Mouse (Mus musculus): ENCODE measurements at regions not wholly inside any gene's neighbourhood (a gene's known extent, or its start where the extent isn't known, plus 50 kb on each side); places are given as distances from the start of the nearest gene placed in this dataset.

- H3ac ChIP-seq (ENCODE audit: control insufficient read depth, insufficient read length, low read depth): no peak overlapping the region
- TF ChIP-seq CTCF (IDR thresholded peaks at IDR 0.05; ENCODE audit: control insufficient read depth, insufficient read depth, insufficient read length): no peak
- no peak for TF ChIP-seq USF1 (IDR thresholded peaks at IDR 0.05; ENCODE audit: low read depth)
- TF ChIP-seq MYOD1 (IDR thresholded peaks at IDR 0.05; ENCODE audit: control insufficient read depth, insufficient read length, low read depth): no peak
- no peaks in the 10 kb centered on the region for H3K27me3 ChIP-seq (ENCODE audit: control insufficient read depth, insufficient read depth, insufficient read length)
- H3K79me2 ChIP-seq (ENCODE audit: control insufficient read depth, insufficient read depth): no peaks in the 10 kb centered on the region
- no peaks in the 10 kb centered on the region for H3K36me3 ChIP-seq (ENCODE audit: control insufficient read depth, insufficient read depth)
- no peaks in the 10 kb centered on the region for H3K79me3 ChIP-seq (ENCODE audit: low read depth)
- H3K4me3 ChIP-seq (ENCODE audit: insufficient read depth, poor library complexity, severe bottlenecking): no peak overlapping the region
Measured at GRCm38 (mm10) chr10:98593910-98594309, 320.3 kb upstream of the Atp2b1 start.

DNA sequence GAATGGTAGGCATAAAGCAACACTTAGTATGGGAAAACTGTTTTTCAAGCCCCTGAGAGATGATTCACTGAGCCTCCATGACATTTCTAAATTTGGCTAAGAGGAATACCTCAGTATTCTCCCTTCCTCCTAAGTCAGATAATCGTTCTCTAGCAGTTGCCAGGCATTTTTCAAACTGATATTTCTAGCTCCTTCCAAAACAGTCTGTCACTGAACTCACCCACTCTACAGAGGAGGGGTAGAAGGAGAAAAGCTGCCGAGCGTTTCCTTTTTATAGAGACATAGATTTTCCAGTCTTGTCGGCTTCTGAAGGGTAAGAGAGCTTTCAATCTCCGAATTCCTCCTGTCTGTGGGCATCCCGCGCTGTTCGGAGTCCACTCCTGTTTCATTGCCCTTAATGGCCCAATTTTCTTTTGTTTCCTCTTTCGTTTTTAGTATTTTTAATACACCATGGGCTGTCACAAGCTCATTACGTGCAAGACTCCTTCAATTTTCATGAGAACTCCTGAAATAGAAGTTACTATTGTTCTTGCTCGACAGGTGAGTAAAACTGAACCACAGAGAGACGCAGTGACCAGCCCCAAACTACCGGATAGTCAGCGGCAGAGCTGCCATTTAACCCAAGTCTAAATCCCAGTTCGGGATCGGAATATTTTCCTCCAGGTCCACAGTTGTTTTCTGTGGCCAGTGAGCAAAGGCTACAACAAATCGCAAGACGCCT, 305.8 kb upstream of the Atp2b1 start:
- H3K79me2 ChIP-seq (ENCODE audit: control insufficient read depth, insufficient read depth): no peaks in the 10 kb centered on the region
- no peaks in the 10 kb centered on the region for H3K36me3 ChIP-seq (ENCODE audit: control insufficient read depth, insufficient read depth)
- TF ChIP-seq MAX (IDR thresholded peaks at IDR 0.05) (no peak), MYOG (IDR thresholded peaks at IDR 0.05; ENCODE audit: control insufficient read depth, extremely low read depth, insufficient read length) (no peak), FOSL1 (IDR thresholded peaks at IDR 0.05; ENCODE audit: insufficient read depth, low read length, poor library complexity, severe bottlenecking) (no peak), CEBPB (IDR thresholded peaks at IDR 0.05; ENCODE audit: low read depth) (no peak), CTCF (IDR thresholded peaks at IDR 0.05; ENCODE audit: control insufficient read depth, insufficient read depth, insufficient read length) (no peak), USF1 (IDR thresholded peaks at IDR 0.05; ENCODE audit: low read depth) (no peak), MYOD1 (IDR thresholded peaks at IDR 0.05; ENCODE audit: control insufficient read depth, insufficient read length, low read depth) (no peak)
- H3K27me3 ChIP-seq (ENCODE audit: control insufficient read depth, insufficient read depth, insufficient read length): no peaks in the 10 kb centered on the region
- H3K4me3 ChIP-seq (ENCODE audit: insufficient read depth, poor library complexity, severe bottlenecking): no peak overlapping the region
- no peaks in the 10 kb centered on the region for H3K79me3 ChIP-seq (ENCODE audit: low read depth)
- H3ac ChIP-seq (ENCODE audit: control insufficient read depth, insufficient read length, low read depth): no peak overlapping the region

DNA sequence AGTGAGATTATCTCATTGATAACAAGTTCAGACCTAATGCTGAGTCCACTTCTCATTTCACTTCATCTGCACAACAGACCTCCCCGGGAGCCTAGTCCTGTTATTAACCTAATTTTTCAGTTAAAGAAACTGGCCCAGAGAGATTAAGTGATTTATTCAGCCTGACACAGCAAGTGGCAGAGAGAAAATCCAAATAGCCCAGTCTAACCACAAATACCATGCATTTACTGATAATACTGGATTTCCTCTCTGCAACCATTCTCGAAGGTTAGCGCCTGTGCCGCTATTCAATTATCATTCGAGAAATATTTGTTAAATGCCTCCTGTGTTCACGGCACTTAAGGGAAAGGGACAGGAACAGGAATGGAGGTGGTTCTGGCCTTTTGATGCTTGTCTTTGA, 303.5 kb upstream of the Atp2b1 start:
- no peak overlapping the region for H3K4me3 ChIP-seq (ENCODE audit: insufficient read depth, poor library complexity, severe bottlenecking)
- no peaks in the 10 kb centered on the region for H3K79me2 ChIP-seq (ENCODE audit: control insufficient read depth, insufficient read depth)
- no peak for TF ChIP-seq CEBPB (IDR thresholded peaks at IDR 0.05; ENCODE audit: low read depth)
- no peak for TF ChIP-seq MYOD1 (IDR thresholded peaks at IDR 0.05; ENCODE audit: control insufficient read depth, insufficient read length, low read depth)
- no peak for TF ChIP-seq FOSL1 (IDR thresholded peaks at IDR 0.05; ENCODE audit: insufficient read depth, low read length, poor library complexity, severe bottlenecking)
- no peak for TF ChIP-seq MYOG (IDR thresholded peaks at IDR 0.05; ENCODE audit: control insufficient read depth, extremely low read depth, insufficient read length)
- no peak for TF ChIP-seq USF1 (IDR thresholded peaks at IDR 0.05; ENCODE audit: low read depth)
- no peak for TF ChIP-seq CTCF (IDR thresholded peaks at IDR 0.05; ENCODE audit: control insufficient read depth, insufficient read depth, insufficient read length)
- TF ChIP-seq MAX (IDR thresholded peaks at IDR 0.05): no peak

GRCm38 (mm10) chr10:98611707-98612360, 302.4 kb upstream of the Atp2b1 start:
- Histone ChIP-seq H3ac (ENCODE audit: control insufficient read depth, insufficient read length, low read depth) (no peak overlapping the region), H3K79me2 (ENCODE audit: control insufficient read depth, insufficient read depth) (no peaks in the 10 kb centered on the region), H3K79me3 (ENCODE audit: low read depth) (no peaks in the 10 kb centered on the region), H3K27me3 (ENCODE audit: control insufficient read depth, insufficient read depth, insufficient read length) (no peaks in the 10 kb centered on the region), H3K4me3 (ENCODE audit: insufficient read depth, poor library complexity, severe bottlenecking) (no peak overlapping the region), H3K36me3 (ENCODE audit: control insufficient read depth, insufficient read depth) (no peaks in the 10 kb centered on the region)
- TF ChIP-seq CEBPB (IDR thresholded peaks at IDR 0.05; ENCODE audit: low read depth) (no peak), CTCF (IDR thresholded peaks at IDR 0.05; ENCODE audit: control insufficient read depth, insufficient read depth, insufficient read length) (no peak), MYOG (IDR thresholded peaks at IDR 0.05; ENCODE audit: control insufficient read depth, extremely low read depth, insufficient read length) (no peak), MYOD1 (IDR thresholded peaks at IDR 0.05; ENCODE audit: control insufficient read depth, insufficient read length, low read depth) (no peak), MAX (IDR thresholded peaks at IDR 0.05) (no peak), FOSL1 (IDR thresholded peaks at IDR 0.05; ENCODE audit: insufficient read depth, low read length, poor library complexity, severe bottlenecking) (no peak), USF1 (IDR thresholded peaks at IDR 0.05; ENCODE audit: low read depth) (no peak)

More for the DNA sequence above, 303.5 kb upstream of the Atp2b1 start:
- no peaks in the 10 kb centered on the region for H3K79me3 ChIP-seq (ENCODE audit: low read depth)
- no peaks in the 10 kb centered on the region for H3K36me3 ChIP-seq (ENCODE audit: control insufficient read depth, insufficient read depth)
- no peaks in the 10 kb centered on the region for H3K27me3 ChIP-seq (ENCODE audit: control insufficient read depth, insufficient read depth, insufficient read length)
- H3ac ChIP-seq (ENCODE audit: control insufficient read depth, insufficient read length, low read depth): no peak overlapping the region

DNA sequence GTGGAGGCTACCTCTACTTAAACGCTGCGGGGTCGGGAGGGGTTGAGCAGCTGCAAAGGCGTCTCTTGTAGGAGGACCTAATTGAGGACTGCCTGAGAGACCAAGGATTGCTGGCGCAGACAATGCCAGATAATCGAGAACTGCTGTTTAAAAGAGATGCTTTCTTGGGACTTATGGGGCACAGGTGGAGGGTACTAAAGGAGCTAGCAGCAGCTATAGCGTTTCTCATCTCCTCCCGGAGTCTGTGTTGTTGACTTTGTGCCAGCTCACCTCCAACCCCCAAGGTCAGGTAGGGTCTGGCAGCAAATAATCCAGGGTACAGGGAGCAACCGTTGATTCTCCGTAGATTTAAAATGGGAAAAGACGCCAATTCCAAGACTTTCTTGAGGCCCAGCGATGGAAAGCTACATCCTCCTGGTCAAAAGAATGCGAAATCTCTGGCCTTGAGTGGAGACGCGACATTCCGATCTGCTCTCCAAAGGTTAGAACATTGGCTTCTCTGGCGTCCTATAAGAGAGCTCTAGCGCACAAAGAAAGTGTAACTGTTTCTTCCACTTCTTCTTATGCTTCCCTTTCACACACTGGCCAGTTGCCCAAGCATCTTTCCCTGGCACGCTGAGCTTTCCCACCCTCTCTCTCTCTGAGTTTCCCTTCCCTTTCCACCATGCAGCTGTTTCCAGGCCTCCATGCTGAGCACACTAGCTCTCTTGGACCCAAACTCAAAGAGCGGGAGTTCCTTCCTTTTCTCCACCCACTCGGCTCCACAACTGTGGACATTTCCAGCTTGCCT, 295.3 kb upstream of the Atp2b1 start:
- no peak overlapping the region for H3ac ChIP-seq (ENCODE audit: control insufficient read depth, insufficient read length, low read depth)
- H3K79me2 ChIP-seq (ENCODE audit: control insufficient read depth, insufficient read depth): no peaks in the 10 kb centered on the region
- H3K27me3 ChIP-seq (ENCODE audit: control insufficient read depth, insufficient read depth, insufficient read length): no peaks in the 10 kb centered on the region
- no peak overlapping the region for H3K4me3 ChIP-seq (ENCODE audit: insufficient read depth, poor library complexity, severe bottlenecking)
- TF ChIP-seq CTCF (IDR thresholded peaks at IDR 0.05; ENCODE audit: control insufficient read depth, insufficient read depth, insufficient read length): no peak
- TF ChIP-seq USF1 (IDR thresholded peaks at IDR 0.05; ENCODE audit: low read depth): no peak
- TF ChIP-seq FOSL1 (IDR thresholded peaks at IDR 0.05; ENCODE audit: insufficient read depth, low read length, poor library complexity, severe bottlenecking): no peak
- TF ChIP-seq MAX (IDR thresholded peaks at IDR 0.05): no peak
- TF ChIP-seq MYOD1 (IDR thresholded peaks at IDR 0.05; ENCODE audit: control insufficient read depth, insufficient read length, low read depth): no peak
- TF ChIP-seq CEBPB (IDR thresholded peaks at IDR 0.05; ENCODE audit: low read depth): no peak
- TF ChIP-seq MYOG (IDR thresholded peaks at IDR 0.05; ENCODE audit: control insufficient read depth, extremely low read depth, insufficient read length): no peak
- no peaks in the 10 kb centered on the region for H3K36me3 ChIP-seq (ENCODE audit: control insufficient read depth, insufficient read depth)
- H3K79me3 ChIP-seq (ENCODE audit: low read depth): no peaks in the 10 kb centered on the region

Data from C2C12 (cell line).